Mouse (Mus musculus) midbrain, embryonic 10.5 days (tissue): Measurements from ENCODE around the gene Yif1a. TPM values are rescaled to one million over a fixed set of nuclear protein-coding genes. Genes with fewer than 3 reads are reported as not detected.

Source experiments
- DNase-seq: peaks from one replicate; pipeline ENCODE4 v3.0.0-alpha.2; 2017; ENCODE audit warnings: low spot score
- H3K27ac ChIP-seq: fragments of 300-500 bp; sonication (generic); replicated peaks from 2 replicates; pipeline ENCODE4 v1.5.1; 2016; ENCODE audit warnings: mild to moderate bottlenecking
- H3K27me3 ChIP-seq: fragments of 300-500 bp; sonication (generic); 2 replicates; pipeline ENCODE4 v1.6.1; 2016; ENCODE audit warnings: low read depth, mild to moderate bottlenecking; ENCODE audit not compliant: poor library complexity, severe bottlenecking
- H3K36me3 ChIP-seq: fragments of 300-500 bp; sonication (generic); 2 replicates; pipeline ENCODE4 v1.6.1; 2016; ENCODE audit warnings: mild to moderate bottlenecking, moderate library complexity
- H3K4me1 ChIP-seq: fragments of 300-500 bp; sonication (generic); 2 replicates; pipeline ENCODE4 v1.6.1; 2016
- H3K4me3 ChIP-seq: fragments of 300-500 bp; sonication (generic); 2 replicates; pipeline ENCODE4 v1.5.1; 2016; ENCODE audit warnings: mild to moderate bottlenecking, moderate library complexity
- H3K9me3 ChIP-seq: fragments of 300-500 bp; sonication (generic); replicated peaks from 2 replicates; pipeline ENCODE4 v1.6.1; 2016; ENCODE audit warnings: mild to moderate bottlenecking
- WGBS: fragments of 180-500 bp; shearing (Covaris S2); methylation state at CpG from one replicate; pipeline ENCODE4 v1.1.7; 2016; 5-methylcytosine and 5-hydroxymethylcytosine counted together
- polyA plus RNA-seq: library from polyadenylated mRNA; unstranded; fragments of >200 nt; fragmentation: Nextera tagmentation; extraction: Ambion mirVana; gene quantifications from 2 replicates; pipeline ENCODE4 v1.2.1, GENCODE M21; 2016

Gene Yif1a
- polyA plus RNA-seq: 85.1 and 90.7 TPM in 2 replicates

DNA sequence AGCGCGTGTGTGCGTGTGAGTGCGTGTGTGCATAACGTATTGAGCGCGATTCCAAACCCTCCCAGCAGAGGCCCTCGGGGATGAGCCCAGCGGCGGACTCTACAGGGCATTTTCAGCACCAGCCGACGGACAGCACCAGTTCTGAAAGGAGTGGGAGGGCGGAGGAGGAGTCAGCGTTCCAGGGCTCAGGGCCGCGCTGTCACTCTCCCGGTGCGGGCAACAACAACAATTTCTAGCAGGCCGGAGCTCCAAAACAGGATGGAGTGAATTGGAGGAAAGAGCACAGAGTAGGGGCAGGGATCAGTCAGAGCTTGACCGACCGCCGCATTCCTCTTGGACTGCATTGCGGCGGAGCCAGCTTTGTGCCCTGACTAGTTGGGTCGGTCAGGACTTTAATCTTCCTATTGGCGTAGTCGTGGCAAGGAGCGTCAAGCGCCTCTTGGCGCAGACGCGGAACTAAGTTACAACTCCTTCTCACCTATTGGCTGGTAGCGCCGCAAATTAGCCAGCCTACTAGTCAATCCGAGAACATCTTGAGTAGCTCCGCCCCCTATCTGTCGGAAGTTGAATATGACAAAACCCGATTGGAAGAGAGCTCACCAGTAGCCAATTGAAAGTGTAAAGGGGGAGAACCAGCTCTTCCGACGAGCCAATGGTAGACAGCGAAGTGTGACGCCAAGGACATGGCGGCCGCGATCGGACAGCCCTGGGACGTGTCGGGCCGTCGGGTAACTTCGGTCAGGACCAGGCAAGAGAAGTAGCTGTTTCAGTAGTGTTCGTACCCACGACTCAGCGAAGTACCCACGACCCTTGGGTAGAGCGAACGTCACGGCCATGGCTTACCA lies at the start of gene Yif1a:
Yif1a (plus strand) TSS at position 655 of the 845 bp plus-strand sequence.
- H3K9me3 ChIP-seq: no peaks in the 10 kb centered on the region
- H3K4me3 ChIP-seq: peak within 1 kb of the TSS; percentile 91
- H3K36me3 ChIP-seq: peaks cover 34% of the 10 kb centered on the region
- DNase-seq: peak; percentile 94
- under 1% methylated on average over 58 of the region's 58 CpGs for WGBS
- H3K27ac ChIP-seq: peak within 1 kb of the TSS; percentile 84
- H3K27me3 ChIP-seq: peaks cover 35% of the 10 kb centered on the region
- peaks cover 31% of the 10 kb centered on the region for H3K4me1 ChIP-seq

DNA sequence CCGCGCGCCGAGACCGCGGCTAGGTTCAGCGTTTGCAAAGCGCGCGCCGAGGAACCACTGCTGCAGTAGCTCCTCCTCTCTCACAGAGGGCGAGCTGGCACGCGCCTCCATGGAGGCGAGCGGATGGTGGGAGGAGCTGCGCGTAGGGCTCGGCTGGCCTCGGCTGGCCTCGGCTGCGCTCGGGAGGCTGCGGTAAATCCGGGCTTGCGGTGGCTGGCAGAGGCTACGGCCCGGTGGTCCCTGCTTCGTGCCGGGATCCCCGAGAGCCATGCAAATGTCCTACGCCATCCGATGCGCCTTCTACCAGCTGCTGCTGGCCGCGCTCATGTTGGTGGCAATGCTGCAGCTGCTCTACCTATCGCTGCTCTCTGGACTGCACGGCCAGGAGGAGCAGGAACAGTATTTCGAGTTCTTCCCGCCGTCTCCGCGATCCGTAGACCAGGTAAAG lies 49.6 kb upstream of the Yif1a start, which contains the start of the genes B4gat1 and AC124502.3:
B4gat1 (plus strand) TSS at position 118 of the 448 bp plus-strand sequence.
AC124502.3 (plus strand) TSS at position 183 of the 448 bp plus-strand sequence.
- peaks cover 9% of the 10 kb centered on the region for H3K27me3 ChIP-seq
- no peaks in the 10 kb centered on the region for H3K9me3 ChIP-seq
- H3K4me3 ChIP-seq: peak within 1 kb of the TSS; percentile 95
- peaks cover 49% of the 10 kb centered on the region for H3K4me1 ChIP-seq
- peak within 1 kb of the TSS; percentile 92 for H3K27ac ChIP-seq
- H3K36me3 ChIP-seq: peaks cover 14% of the 10 kb centered on the region
- WGBS: under 1% methylated on average over 44 of the region's 44 CpGs
- peak; percentile 93 for DNase-seq

DNA sequence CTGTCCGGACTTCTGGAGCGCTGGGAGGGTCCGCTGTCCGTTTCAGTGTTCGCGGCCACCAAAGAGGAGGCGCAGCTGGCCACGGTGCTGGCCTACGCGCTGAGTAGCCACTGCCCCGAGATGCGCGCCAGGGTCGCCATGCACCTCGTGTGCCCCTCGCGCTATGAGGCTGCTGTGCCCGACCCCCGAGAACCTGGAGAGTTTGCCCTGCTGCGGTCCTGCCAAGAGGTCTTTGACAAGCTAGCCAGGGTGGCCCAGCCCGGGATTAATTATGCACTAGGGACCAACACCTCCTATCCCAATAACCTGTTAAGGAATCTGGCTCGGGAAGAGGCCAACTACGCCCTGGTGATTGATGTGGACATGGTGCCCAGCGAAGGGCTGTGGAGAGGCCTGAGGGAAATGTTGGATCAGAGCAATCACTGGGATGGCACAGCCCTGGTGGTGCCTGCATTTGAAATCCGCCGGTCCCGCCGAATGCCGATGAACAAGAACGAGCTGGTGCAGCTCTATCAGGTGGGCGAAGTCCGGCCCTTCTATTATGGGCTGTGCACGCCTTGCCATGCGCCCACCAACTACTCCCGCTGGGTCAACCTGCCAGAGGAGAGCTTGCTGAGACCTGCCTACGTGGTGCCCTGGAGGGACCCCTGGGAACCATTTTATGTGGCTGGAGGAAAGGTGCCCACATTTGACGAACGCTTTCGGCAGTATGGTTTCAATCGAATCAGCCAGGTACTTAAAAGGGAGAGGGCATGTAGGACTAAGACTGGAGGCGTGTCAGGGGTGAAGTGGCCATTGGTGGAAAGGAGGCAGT lies 48.8 kb upstream of the Yif1a start:
- Histone ChIP-seq H3K27me3 (peaks cover 9% of the 10 kb centered on the region), H3K9me3 (no peaks in the 10 kb centered on the region), H3K4me3 (peak overlapping the region; percentile 95), H3K27ac (peak overlapping the region; percentile 92), H3K4me1 (peaks cover 49% of the 10 kb centered on the region), H3K36me3 (peaks cover 19% of the 10 kb centered on the region)
- WGBS: 15% methylated on average over 41 of the region's 41 CpGs
- no peak for DNase-seq

DNA sequence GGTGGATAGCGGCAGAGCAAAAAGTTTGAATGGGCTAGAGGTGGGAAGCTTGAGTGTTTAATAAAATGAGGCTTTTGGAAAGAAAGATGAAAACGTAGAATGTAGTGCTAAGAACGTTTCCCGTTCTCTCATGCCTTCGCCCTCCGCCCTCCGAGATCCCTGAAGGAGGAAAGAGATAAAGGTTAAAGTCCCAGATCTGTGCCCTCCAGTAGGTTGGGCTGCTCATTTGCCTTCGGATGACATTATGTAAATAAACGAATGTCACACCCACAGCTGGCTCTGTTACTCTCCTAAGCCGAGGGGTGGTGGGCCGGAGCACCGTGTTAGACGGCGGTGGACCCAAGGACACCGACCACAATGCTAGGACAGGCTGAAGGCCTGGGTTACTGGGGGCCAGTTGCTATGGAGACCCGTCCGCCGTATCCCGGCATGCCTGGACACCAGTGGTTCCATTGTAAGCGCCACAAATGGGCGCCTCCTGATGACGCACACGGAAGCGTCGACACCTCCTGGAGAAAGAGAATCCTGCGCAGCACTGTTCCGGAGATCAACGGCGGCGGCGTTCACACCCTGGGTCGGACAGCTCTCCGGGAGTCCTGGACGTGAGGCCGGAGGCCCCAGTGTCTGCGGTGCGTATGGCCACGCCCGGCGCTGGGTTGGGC lies 47.3 kb upstream of the Yif1a start, which contains the start of gene Brms1:
Brms1 (plus strand) TSS at position 493 of the 662 bp plus-strand sequence.
- peak within 1 kb of the TSS; percentile 83 for H3K27ac ChIP-seq
- peaks cover 32% of the 10 kb centered on the region for H3K36me3 ChIP-seq
- peaks cover 9% of the 10 kb centered on the region for H3K27me3 ChIP-seq
- 8% methylated on average over 40 of the region's 40 CpGs for WGBS
- peaks cover 49% of the 10 kb centered on the region for H3K4me1 ChIP-seq
- no peaks in the 10 kb centered on the region for H3K9me3 ChIP-seq
- peak within 1 kb of the TSS; percentile 95 for H3K4me3 ChIP-seq
- DNase-seq: peak; percentile 96

DNA sequence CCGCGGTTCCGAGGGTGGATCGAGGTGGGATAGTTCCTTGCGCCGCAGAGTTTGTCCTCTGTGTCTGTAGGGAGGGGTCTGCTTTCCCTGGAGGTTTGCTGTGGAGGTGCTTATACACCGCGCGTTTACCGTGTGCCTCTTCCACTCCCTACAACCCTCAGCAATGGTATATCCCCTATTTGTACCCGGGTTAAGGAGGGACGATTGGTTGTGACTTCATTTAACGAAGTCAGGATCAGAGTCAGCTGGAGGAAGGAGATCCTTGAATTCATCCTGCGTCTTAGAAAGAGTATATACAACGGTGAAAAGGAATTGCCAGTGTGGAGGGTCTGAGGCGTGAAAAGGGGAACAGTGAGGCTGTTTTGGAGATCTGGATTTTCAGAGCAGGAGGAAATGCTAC lies 46.8 kb upstream of the Yif1a start:
- Histone ChIP-seq H3K27ac (peak overlapping the region; percentile 83), H3K4me1 (peaks cover 49% of the 10 kb centered on the region), H3K4me3 (peak overlapping the region; percentile 95), H3K9me3 (no peaks in the 10 kb centered on the region), H3K27me3 (peaks cover 9% of the 10 kb centered on the region), H3K36me3 (peaks cover 38% of the 10 kb centered on the region)
- DNase-seq: no peak
- WGBS: 3% methylated on average over 16 of the region's 16 CpGs

DNA sequence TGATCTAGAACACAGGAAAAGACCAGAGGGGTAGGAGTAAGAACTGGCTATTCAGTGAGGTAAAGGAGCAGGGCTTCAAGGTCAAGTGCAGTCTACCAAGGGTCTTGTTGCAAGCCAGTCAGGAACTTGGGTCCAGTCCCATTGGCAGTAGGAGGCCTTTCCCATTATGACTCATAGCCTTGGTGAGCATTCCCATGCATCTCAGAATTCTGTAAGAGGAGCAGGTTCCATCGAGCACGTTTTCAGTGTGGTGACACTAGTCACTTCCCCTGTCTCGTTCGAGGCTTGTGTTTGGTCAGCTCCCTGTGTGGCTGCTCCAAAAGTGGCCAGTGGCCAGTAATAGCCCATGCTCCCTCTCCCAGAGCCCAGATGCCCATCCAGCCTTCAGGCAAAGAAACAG lies 42.8 kb upstream of the Yif1a start:
- peaks cover 6% of the 10 kb centered on the region for H3K27me3 ChIP-seq
- peaks cover 68% of the 10 kb centered on the region for H3K36me3 ChIP-seq
- no peaks in the 10 kb centered on the region for H3K9me3 ChIP-seq
- H3K4me1 ChIP-seq: peaks cover 46% of the 10 kb centered on the region
- H3K4me3 ChIP-seq: no peak overlapping the region
- H3K27ac ChIP-seq: no peak overlapping the region
- no peak for DNase-seq
- WGBS: 84% methylated on average over 4 of the region's 4 CpGs

DNA sequence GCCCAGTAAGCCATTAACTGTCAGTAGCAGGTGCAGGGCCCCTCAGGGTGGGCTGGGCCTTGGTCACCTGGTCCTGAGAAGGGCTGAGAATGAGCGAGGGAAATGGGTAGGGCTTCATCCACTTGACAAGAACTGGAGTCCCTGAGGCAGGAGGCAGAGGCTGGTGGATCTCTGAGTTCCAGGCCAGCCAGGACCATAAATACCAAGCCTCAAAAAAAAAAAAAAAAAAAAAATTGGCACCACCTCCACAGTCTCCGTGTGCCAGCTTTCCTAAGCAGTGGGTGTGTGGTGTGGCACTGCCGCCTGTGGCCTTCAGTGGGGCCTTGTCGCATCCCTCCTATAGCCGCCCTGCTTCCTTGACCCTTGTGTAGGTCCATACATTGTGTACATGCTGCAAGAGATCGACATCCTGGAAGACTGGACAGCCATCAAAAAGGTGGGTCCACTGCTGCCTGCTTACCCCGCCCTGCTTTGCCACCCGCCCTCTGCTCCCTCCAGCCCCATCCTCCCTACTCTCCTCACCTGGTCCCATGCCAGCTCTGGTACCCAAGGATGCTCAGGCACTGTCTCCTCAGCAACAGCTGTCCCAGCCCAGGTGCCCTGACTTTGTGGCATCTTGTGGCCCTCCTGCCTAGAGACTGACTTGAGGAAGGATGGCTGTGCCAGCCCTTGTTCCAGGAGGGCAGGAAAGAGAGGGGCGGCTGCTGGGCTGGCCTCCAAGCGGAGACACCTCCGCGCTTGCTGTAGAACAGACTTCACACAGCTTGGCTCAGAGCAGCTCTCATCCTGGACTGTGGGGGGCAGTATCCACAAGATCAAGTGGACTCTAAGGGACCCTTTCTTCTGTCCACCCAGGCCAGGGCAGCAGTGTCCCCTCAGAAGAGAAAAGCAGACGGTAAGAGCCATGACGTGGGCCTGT lies 39.9 kb upstream of the Yif1a start:
- no peak overlapping the region for H3K4me3 ChIP-seq
- peaks cover 49% of the 10 kb centered on the region for H3K4me1 ChIP-seq
- WGBS: 82% methylated on average over 14 of the region's 14 CpGs
- H3K36me3 ChIP-seq: peaks cover 58% of the 10 kb centered on the region
- peaks cover 35% of the 10 kb centered on the region for H3K27me3 ChIP-seq
- no peaks in the 10 kb centered on the region for H3K9me3 ChIP-seq
- H3K27ac ChIP-seq: 0 out of 2 replicates have a peak overlapping the region, but pooled peaks have one; percentile 3
- DNase-seq: no peak

DNA sequence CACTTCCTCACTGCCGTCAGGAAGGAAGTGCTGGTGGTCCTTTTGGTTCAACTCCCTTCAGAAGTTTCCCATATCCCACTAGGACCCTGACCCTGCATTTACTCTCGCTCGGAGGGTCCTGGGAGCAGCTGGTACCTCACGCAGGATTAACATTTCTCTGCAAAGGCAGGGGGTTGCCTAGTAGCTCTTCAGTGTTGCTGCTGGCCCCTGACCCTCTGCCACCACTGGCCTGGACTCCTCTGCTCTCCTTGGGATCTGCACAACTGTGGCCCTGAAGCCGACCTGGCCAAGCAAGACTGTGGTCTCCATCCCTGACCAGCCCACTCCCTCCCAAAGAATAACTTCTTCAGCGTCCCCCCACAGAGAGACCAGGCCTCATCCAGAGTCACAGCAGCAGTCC lies 39.0 kb upstream of the Yif1a start:
- peaks cover 50% of the 10 kb centered on the region for H3K36me3 ChIP-seq
- DNase-seq: no peak
- peaks cover 49% of the 10 kb centered on the region for H3K4me1 ChIP-seq
- WGBS: 46% methylated on average over 6 of the region's 6 CpGs
- no peaks in the 10 kb centered on the region for H3K9me3 ChIP-seq
- peaks cover 43% of the 10 kb centered on the region for H3K27me3 ChIP-seq
- H3K4me3 ChIP-seq: 0 out of 2 replicates have a peak overlapping the region, but pooled peaks have one; percentile 18
- H3K27ac ChIP-seq: no peak overlapping the region; the same call in 1 of the 2 replicates

DNA sequence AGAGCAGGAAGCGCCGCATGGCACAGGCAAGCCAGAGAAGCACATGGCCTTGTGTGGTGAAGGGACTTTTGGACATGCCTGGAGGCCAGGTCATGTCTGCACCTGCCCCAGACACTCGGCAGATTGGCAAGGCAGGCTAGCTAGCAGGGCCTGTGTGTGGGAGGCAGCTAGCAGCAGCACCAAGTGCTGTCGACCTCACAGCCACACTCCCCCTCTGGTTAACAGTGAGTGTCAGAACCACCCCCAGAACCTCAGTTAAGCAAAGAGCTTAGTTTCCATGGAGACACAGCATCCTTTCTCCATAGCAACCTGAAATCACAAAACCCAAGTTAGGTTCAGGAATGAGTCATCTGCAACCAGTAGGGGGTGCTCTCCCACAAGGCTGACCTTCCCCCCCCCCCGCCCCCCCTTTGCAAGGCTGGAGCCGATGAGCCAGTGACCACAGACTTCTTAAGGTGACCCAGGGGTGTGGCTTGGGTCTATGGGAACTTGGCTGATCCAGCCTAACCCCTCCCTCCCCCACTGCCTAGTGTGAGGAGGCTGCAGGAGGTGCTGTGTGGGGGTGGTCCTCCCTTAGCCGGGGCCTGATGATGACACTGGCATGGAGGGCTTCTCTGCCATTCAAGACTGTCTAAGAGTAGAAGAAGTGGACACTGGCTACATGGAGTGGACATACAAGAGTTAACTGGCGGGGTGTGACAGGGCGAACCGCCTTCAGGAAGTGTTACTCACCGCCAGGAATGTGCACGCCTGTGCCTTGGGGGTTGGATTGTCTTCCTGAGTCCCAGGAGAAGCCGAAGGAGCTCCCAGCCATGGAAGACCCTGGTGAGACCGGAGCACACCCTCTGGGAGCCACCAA lies 38.1 kb upstream of the Yif1a start, which contains the start of gene Rin1:
Rin1 (plus strand) TSS at position 435 of the 859 bp plus-strand sequence.
- Histone ChIP-seq H3K9me3 (no peaks in the 10 kb centered on the region), H3K4me1 (peaks cover 49% of the 10 kb centered on the region), H3K27me3 (peaks cover 51% of the 10 kb centered on the region), H3K27ac (peak within 1 kb of the TSS; percentile 63), H3K36me3 (peaks cover 44% of the 10 kb centered on the region), H3K4me3 (peak within 1 kb of the TSS; percentile 36)
- peak; percentile 79 for DNase-seq
- 15% methylated on average over 13 of the region's 14 CpGs for WGBS

DNA sequence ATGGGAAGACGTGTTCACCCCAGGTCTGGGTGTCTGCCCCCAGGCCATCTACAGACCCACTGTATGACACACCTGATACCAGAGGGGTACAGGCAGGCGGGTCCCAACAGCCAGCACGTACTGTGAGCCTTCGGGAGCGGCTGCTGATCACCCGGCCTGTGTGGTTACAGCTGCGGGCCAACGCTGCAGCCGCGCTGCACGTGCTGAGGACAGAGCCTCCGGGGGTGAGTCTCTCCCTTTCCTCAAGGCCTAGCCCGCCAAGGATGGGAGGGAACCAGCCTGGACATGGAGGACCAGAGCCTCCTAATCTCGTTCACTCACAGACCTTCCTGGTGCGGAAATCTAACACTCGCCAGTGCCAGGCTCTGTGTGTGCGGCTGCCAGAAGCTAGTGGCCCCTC lies 37.3 kb upstream of the Yif1a start:
- Histone ChIP-seq H3K36me3 (peaks cover 36% of the 10 kb centered on the region), H3K9me3 (no peaks in the 10 kb centered on the region), H3K27ac (peak overlapping the region; percentile 63), H3K4me3 (peak overlapping the region; percentile 36), H3K4me1 (peaks cover 49% of the 10 kb centered on the region), H3K27me3 (peaks cover 54% of the 10 kb centered on the region)
- 5% methylated on average over 17 of the region's 17 CpGs for WGBS
- no peak for DNase-seq
